Mouse (Mus musculus) liver, embryonic 14.5 days (tissue): ENCODE results near the gene Ppp1r3e. TPM values are rescaled to one million over a fixed set of nuclear protein-coding genes. Genes with fewer than 3 reads are reported as not detected.
A peak's percentile ranks its signal among the peaks of the same experiment; 100 is the strongest.

Source experiments
- ATAC-seq: fragments of 200-750 bp; cut with Nextera tagmentation; 2 replicates; pipeline ENCODE4 v1.8.0; 2017; ENCODE audit warnings: moderate number of reproducible peaks, mild to moderate bottlenecking, moderate library complexity; ENCODE audit not compliant: insufficient read depth
- DNase-seq, 3 experiments: peaks; one replicate each; pipeline ENCODE4 v3.0.0-alpha.2; 2012 to 2013; ENCODE audit warnings: low read depth in 3 of 3, low spot score in 3 of 3
- H3K27ac ChIP-seq: fragments of 300-500 bp; sonication (generic); 2 replicates; pipeline ENCODE4 v1.5.1; 2014; ENCODE audit warnings: moderate library complexity, mild to moderate bottlenecking, control low read depth, inconsistent platforms
- H3K27me3 ChIP-seq: fragments of 300-500 bp; sonication (generic); 2 replicates; pipeline ENCODE4 v1.6.1; 2014; ENCODE audit warnings: mild to moderate bottlenecking, low read length, moderate library complexity; ENCODE audit not compliant: control insufficient read depth, insufficient read depth
- H3K36me3 ChIP-seq: fragments of 300-500 bp; sonication (generic); replicated peaks from 2 replicates; pipeline ENCODE4 v1.6.1; 2014; ENCODE audit warnings: low read depth; ENCODE audit not compliant: control insufficient read depth, insufficient read depth
- H3K4me1 ChIP-seq, 2 experiments: fragments of 200-500 bp in 1 of 2; fragments of 300-500 bp in 1 of 2; sonication (generic) in 1 of 2; replicated peaks; 2 replicates each; pipeline ENCODE4 v1.6.1; 2012 to 2014; ENCODE audit warnings: antibody characterized with exemption in 1 of 2, inconsistent platforms in 1 of 2, low read length in 1 of 2; ENCODE audit not compliant: control insufficient read depth in 2 of 2, insufficient read depth in 2 of 2
- H3K4me2 ChIP-seq: fragments of 300-500 bp; sonication (generic); 2 replicates; pipeline ENCODE4 v1.6.1; 2014; ENCODE audit warnings: low read depth, mild to moderate bottlenecking, control low read depth, moderate library complexity
- H3K4me3 ChIP-seq, 2 experiments: fragments of 200-500 bp in 1 of 2; fragments of 300-500 bp in 1 of 2; sonication (generic) in 1 of 2; 2 replicates each; pipeline ENCODE4 v1.5.1; 2012 to 2014; ENCODE audit warnings: low read depth in 2 of 2, low read length in 2 of 2, mild to moderate bottlenecking in 2 of 2, control low read depth in 1 of 2, inconsistent platforms in 1 of 2, moderate library complexity in 1 of 2; ENCODE audit not compliant: insufficient read depth in 1 of 2
- H3K9ac ChIP-seq: fragments of 300-500 bp; sonication (generic); replicated peaks from 2 replicates; pipeline ENCODE4 v1.6.1; 2014; ENCODE audit warnings: mild to moderate bottlenecking, control low read depth, moderate library complexity
- H3K9me3 ChIP-seq: fragments of 300-500 bp; sonication (generic); 2 replicates; pipeline ENCODE4 v1.6.1; 2016; ENCODE audit warnings: low read length, mixed read lengths; ENCODE audit not compliant: control insufficient read depth
- CTCF ChIP-seq: IDR thresholded peaks from 2 replicates; pipeline ENCODE4 v1.5.1; 2016; ENCODE audit warnings: antibody characterized with exemption, low read depth, control low read depth
- EP300 ChIP-seq: IDR thresholded peaks from 2 replicates; pipeline ENCODE4 v1.6.1; 2016; ENCODE audit warnings: antibody characterized with exemption, low read depth
- WGBS: fragments of 180-500 bp; shearing (Covaris S2); extraction: QIAGEN DNeasy Blood & Tissue Kit; methylation state at CpG from one replicate; pipeline ENCODE4 v1.1.7; 2014; ENCODE audit not compliant: insufficient replicate concordance; 5-methylcytosine and 5-hydroxymethylcytosine counted together
- polyA plus RNA-seq, 2 experiments: library from polyadenylated mRNA; depleted of rRNA in 1 of 2; stranded (reverse) in 1 of 2; unstranded in 1 of 2; fragments of >200 nt; fragmentation: Nextera tagmentation in 1 of 2; extraction: Ambion mirVana in 1 of 2; gene quantifications; 2 replicates each; pipeline versions ENCODE4 v1.2.1 to v1.2.3; 2012 to 2014

Gene Ppp1r3e
- polyA plus RNA-seq (2012; rRNA removed) (1.9 and 2.6 TPM in 2 replicates), polyA plus RNA-seq (2014; fragmentation: Nextera tagmentation; extraction: Ambion mirVana) (0.45 and 0.52 TPM in 2 replicates)

GRCm38 (mm10) chr14:54877048-54877715 lies at the start of gene Ppp1r3e:
Gene Ppp1r3e, minus strand, starts transcription at chr14:54877550.
- no peak within 1 kb of the TSS for H3K27ac ChIP-seq
- peaks cover 7 to 11% of the 10 kb centered on the region in 2 experiments for H3K4me1 ChIP-seq
- under 1% methylated on average over 48 of the region's 61 CpGs for WGBS
- H3K36me3 ChIP-seq: no peaks in the 10 kb centered on the region
- no peaks in the 10 kb centered on the region; the same call in 1 of the 2 replicates for H3K27me3 ChIP-seq
- H3K9ac ChIP-seq: peak within 1 kb of the TSS; percentile 29
- peak within 1 kb of the TSS; percentile 57 to 83 for H3K4me3 ChIP-seq
- no peaks in the 10 kb centered on the region for H3K9me3 ChIP-seq
- TF ChIP-seq CTCF: no peak
- no peak for TF ChIP-seq EP300
- DNase-seq: no peak
- peak; percentile 82 for ATAC-seq
- H3K4me2 ChIP-seq: peak within 1 kb of the TSS; percentile 74

- Histone ChIP-seq H3K27me3 (peaks cover 43% of the 10 kb centered on the region), H3K4me1 (peaks cover 8 to 12% of the 10 kb centered on the region in 2 experiments), H3K9ac (no peak overlapping the region), H3K36me3 (no peaks in the 10 kb centered on the region), H3K9me3 (no peaks in the 10 kb centered on the region), H3K4me3 (peak overlapping the region; percentile 11 to 36), H3K4me2 (peak overlapping the region; percentile 55), H3K27ac (no peak overlapping the region)
- no peak for TF ChIP-seq CTCF
- no peak for TF ChIP-seq EP300
- WGBS: under 1% methylated on average over 53 of the region's 58 CpGs
- ATAC-seq (no peak), DNase-seq (no peak)
Measured at GRCm38 (mm10) chr14:54926401-54927158, 49.2 kb upstream of the Ppp1r3e start.

DNA sequence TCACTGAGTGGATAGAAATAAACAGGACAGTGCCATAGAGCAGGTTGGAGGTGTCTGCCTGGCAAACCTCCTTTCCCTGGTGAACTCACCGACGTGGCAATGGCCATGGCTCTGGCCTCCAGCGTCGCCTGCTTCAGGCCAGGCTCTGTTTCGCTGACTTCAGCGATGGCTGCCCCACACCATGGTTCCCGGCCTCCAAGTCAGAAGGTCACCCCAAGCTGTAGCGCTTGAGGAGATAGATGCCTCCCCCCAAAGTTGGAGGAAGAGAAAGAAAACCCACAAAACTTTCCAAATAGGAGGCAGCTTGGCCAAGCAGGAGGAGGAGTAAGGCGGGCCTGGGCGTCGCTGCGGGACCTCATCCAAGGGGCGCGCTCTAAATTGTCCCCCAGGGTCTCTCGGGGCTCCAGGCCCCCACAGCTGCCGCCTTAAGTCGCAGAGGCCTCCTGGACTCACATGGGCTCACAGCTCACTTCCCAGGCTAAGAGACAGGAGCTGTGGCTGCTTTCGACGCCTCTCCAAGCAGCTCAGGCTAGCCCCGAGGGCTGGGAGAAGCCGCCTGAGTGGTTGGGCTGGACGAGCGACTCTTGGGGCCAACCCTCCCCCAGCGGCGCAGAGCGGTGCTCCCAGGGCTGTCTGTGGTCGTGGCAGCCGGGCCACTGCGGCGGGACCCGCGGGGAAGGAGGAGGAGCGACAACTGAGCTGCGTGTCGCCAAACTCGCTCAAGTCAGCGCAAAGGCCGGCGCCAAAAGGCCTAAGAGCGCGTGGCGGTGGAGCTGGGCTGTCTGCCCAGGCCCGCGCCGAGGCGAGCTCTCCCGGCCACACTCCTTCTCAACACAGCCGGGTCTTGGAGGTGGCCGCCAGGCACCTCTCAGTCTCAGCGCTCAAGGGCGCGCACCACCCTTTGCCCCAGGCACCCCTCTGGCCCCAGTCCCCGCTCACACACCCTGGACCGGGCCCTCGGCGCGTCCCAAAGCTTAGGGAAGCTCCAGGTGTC lies 48.3 kb upstream of the Ppp1r3e start, which contains the start of gene Efs:
TSS of gene Efs (minus strand) at position 778 of the 994 bp plus-strand sequence.
- ATAC-seq: no peak
- no peak for DNase-seq
- whole genome bisulfite sequencing: 7% methylated on average over 56 of the region's 57 CpGs
- peak within 1 kb of the TSS; percentile 55 for H3K4me2 ChIP-seq
- H3K9ac ChIP-seq: no peak within 1 kb of the TSS
- peaks cover 43% of the 10 kb centered on the region for H3K27me3 ChIP-seq
- H3K4me1 ChIP-seq: peaks cover 8 to 12% of the 10 kb centered on the region in 2 experiments
- H3K9me3 ChIP-seq: no peaks in the 10 kb centered on the region
- H3K27ac ChIP-seq: no peak within 1 kb of the TSS
- H3K4me3 ChIP-seq: peak within 1 kb of the TSS; percentile 11 to 36
- TF ChIP-seq EP300: no peak
- no peaks in the 10 kb centered on the region for H3K36me3 ChIP-seq

DNA sequence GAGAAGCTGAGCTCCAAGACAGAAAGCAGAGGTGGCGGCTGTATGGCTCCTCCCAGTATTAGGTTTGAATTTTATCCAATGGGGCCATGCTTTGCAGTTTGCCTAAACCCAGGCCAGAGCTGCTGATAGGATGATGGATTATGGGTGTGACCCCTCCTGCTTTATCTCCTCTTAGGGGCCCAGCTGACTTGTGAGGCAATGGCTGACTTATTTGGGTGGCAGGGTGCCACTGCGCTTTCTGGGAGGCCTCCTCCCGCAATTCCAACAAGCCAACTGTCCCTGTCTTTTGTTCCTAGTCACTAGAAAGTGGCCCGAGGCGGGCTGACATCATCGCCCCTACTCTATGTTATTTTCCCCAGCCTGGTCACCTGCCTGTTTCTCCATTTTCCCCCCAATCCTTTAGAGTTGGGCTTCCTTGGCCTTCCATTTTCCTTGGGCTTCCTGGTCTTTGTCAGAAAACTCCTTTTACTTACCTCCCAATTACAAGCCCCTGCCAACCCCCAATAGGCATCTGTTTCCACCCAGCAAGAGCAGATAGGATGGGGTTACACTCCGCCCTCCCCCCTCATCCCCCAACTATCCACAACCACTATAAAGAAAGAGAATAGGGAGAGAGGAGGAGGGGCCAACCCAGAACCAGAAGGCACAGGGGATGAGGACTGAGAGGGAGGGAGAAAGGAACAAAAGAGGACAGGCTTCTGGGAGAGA lies 47.4 kb upstream of the Ppp1r3e start:
- H3K27ac ChIP-seq: no peak overlapping the region
- no peaks in the 10 kb centered on the region for H3K9me3 ChIP-seq
- H3K4me1 ChIP-seq: peaks cover 8 to 12% of the 10 kb centered on the region in 2 experiments
- no peak for TF ChIP-seq EP300
- TF ChIP-seq CTCF: no peak
- peak; percentile 83 for ATAC-seq
- H3K4me3 ChIP-seq: no peak overlapping the region
- peaks cover 43% of the 10 kb centered on the region for H3K27me3 ChIP-seq
- 34% methylated on average over 7 of the region's 7 CpGs for WGBS
- DNase-seq: peak; percentile 27 to 50 (median 31)
- H3K36me3 ChIP-seq: no peaks in the 10 kb centered on the region
- no peak overlapping the region for H3K9ac ChIP-seq
- peak overlapping the region; percentile 42 for H3K4me2 ChIP-seq
